Mouse (Mus musculus) left cerebral cortex, adult 2 months (tissue): ENCODE measurements around the gene Nt5dc1. TPM values are rescaled to one million over a fixed set of nuclear protein-coding genes. Genes with fewer than 3 reads are reported as not detected.

Source experiments
- DNase-seq, 2 experiments: peaks; one replicate each; pipeline ENCODE4 v3.0.0; 2021 to 2022; ENCODE audit warnings: low spot score in 2 of 2, mixed read lengths in 1 of 2; ENCODE audit errors: extremely low spot score in 1 of 2
- H3K27ac ChIP-seq: fragments of 200-600 bp; 2 replicates; pipeline ENCODE4 v1.8.1; 2022
- H3K4me3 ChIP-seq: fragments of 200-600 bp; 2 replicates; pipeline ENCODE4 v1.8.1; 2022
- CTCF ChIP-seq: fragments of 200-600 bp; IDR thresholded peaks from 2 replicates; pipeline ENCODE4 v1.8.1; 2022; ENCODE audit warnings: antibody characterized with exemption, mild to moderate bottlenecking, moderate library complexity
- intact Hi-C: fragments of 180-260 bp; cut with DNase I; formaldehyde crosslinking; loops from one replicate; pipeline ENCODE4 v1.15.1; 2025
- total RNA-seq, 2 experiments: library from RNA; stranded (reverse); gene quantifications; 2 replicates each; pipeline ENCODE4 v1.2.3; 2021

The Nt5dc1 gene
- total RNA-seq, 2 experiments from 2014 or later, result 2.7 to 3.1 TPM

DNA sequence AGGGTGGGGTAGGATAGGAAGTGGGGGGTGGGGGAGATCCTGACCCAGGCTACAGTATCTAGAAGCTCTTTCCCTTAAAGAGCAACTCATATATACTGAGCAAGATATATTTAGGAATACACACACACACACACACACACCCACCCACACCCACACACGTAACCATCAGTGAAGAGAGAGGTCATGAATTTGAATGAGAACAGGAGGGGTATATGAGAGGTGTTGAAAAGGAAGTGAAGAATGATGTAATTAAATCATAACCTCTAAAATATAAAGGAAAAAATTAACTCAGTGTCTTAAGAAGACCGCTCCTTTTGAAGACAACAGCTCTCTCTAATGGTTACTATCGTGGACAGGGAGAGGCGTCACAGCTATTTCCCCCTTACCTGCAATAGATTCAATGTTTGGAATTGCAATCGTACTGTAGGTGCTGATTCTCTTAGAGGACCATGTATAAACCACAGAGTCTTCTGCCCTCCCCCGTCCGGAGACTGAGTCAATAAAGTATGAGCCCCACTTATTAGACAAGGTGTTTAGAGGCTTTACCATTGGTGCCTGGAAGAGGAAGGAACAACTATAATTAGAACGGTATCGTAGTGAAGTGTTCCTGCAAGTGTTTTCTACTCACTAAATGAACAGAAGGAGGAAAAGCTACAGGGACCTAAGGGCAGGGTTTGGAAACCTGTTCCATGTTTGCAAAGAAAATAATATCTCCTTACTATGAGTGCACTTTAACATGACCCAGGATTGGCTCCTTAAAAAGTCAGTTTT is 108.3 kb downstream of the Nt5dc1 start:
- no peak for DNase-seq
- intact Hi-C loops, result no loop called here
- no peak for TF ChIP-seq CTCF
- H3K27ac ChIP-seq, result no peak overlapping the region
- H3K4me3 ChIP-seq, result no peak overlapping the region

DNA sequence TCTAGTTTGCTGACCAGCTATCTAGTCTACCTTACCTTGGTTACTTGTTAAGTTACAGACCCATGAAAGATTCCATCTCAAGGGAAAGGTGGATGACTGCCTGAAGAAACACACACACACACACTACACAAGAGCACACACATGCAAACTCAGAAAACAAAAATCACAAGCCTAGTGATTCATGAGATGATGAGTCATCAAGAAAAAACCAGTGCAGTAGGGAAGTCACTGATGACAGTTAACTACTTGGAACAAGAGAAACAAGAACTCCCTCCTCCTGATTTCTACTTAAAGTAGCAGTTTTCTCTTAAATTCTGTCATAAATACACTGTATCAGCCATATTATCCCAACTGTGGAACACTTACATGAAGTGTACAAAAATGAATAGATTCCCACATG is 111.3 kb downstream of the Nt5dc1 start:
- intact Hi-C loops, result no loop called here
- no peak for TF ChIP-seq CTCF
- no peak for DNase-seq

DNA sequence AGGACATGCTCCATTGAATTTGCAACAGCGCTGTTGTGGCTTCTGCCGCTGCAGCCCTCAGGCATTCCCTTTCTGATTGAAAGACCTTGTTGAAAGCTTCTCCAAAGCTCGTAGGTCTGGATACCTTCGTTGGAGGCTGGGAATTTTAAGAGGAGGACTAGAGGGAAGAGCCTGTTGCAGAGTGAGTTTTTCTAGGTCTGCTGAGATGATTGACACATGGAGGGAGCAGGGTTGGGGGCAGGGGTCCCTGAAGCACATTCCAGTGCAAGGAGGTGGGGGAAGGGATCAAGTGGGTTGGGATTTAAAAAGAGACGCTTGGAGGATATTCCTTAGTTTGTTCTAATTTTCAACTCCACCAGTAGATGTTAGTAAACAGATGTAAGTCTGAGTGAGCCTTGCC is 118.0 kb downstream of the Nt5dc1 start:
- H3K27ac ChIP-seq, result 0 out of 2 replicates have a peak overlapping the region, but pooled peaks have one; percentile 7
- TF ChIP-seq CTCF, result no peak
- intact Hi-C loops, result no loop called here
- peak overlapping the region; percentile 82 for H3K4me3 ChIP-seq
- no peak for DNase-seq

More for the DNA sequence above, 111.3 kb downstream of the Nt5dc1 start:
- Histone ChIP-seq H3K27ac (no peak overlapping the region), H3K4me3 (no peak overlapping the region)

DNA sequence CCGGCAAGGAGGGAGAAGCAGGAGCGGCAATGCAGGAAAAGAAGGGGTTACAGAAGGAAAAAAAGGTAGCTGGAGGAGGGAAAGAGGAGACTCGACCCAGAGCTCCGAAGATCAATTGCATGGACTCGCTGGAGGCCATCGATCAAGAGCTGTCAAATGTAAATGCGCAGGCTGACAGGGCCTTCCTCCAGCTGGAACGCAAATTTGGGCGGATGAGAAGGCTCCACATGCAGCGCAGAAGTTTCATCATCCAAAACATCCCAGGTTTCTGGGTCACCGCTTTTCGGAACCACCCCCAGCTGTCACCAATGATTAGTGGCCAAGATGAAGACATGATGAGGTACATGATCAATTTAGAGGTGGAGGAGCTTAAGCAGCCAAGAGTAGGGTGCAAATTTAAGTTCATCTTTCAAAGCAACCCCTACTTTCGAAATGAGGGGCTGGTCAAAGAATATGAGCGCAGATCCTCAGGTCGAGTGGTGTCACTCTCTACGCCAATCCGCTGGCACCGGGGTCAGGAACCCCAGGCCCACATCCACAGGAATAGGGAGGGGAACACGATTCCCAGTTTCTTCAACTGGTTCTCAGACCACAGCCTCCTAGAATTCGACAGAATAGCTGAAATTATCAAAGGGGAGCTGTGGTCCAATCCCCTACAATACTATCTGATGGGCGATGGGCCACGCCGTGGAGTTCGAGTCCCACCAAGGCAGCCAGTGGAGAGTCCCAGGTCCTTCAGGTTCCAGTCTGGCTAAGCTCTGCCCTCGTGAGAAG is 120.2 kb downstream of the Nt5dc1 start:
- Histone ChIP-seq H3K4me3 (peak overlapping the region; percentile 82), H3K27ac (peak overlapping the region; percentile 99)
- TF ChIP-seq CTCF, result no peak
- DNase-seq, result no peak
- intact Hi-C loops, result loop anchor here (1.0 kb wide), 1 partner anchor 16 kb away; the partner anchor contains the start of gene Tspyl1

DNA sequence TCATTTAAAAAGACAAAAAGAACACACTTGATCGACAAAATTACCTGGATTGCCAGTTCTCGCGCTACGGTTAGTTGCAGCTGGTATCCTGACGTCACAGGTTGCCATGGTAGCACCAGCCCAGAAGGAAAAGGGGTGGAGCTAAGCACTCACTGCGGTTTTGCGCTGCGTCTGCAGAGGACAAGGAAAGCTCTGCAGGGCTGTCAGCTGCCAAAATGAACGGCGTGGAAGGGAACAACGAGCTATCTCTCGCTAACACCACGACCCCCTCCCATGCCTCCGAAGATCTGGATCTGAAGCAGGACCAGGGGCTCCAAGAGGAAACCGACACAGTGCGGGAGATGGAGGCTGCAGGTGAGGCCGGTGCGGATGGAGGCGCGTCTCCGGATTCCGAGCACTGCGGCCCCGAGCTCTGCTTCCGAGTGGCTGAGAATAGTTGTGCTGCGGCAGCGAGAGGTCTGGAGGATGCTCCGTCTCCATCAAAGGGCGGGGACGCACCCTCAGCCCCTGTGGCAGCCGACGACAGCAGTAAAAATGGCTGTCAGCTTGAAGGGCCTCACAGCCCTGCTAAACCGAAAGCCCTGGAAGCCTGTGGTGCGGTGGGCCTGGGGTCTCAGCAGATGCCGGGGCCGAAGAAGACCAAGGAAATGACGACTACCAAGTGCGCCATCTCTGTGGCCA is 120.9 kb downstream of the Nt5dc1 start, which contains the start of gene Tspyl4:
TSS of gene Tspyl4 (plus strand) at position 144 of the 681 bp plus-strand sequence.
- peak within 1 kb of the TSS; percentile 99 for H3K27ac ChIP-seq
- H3K4me3 ChIP-seq, result peak within 1 kb of the TSS; percentile 82
- TF ChIP-seq CTCF, result no peak
- DNase-seq, result peak; percentile 92 to 93
- intact Hi-C loops, result loop anchor here (1.0 kb wide), 1 partner anchor 15 kb away; the partner anchor contains the start of gene Tspyl1

DNA sequence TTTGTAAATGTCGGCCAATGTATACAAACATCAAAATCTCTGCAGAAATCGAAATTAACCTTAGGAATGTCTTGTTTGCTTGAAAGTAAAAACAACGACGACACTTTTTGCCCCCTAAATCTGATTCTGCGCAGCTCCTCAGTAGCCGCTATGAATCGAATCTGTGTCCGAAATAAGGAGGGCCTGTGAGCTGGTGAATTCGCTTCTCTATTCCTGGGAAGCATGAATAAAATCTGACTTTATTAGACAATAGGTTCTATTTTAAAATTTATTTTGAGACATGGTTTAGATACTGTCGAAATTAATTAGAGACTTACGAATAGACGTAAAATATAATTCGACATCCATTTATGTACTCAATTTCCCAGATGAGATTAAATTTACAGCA is 121.4 kb downstream of the Nt5dc1 start:
- no peak for DNase-seq
- peak overlapping the region; percentile 82 for H3K4me3 ChIP-seq
- intact Hi-C loops, result loop anchor here (1.0 kb wide), 1 partner anchor 15 kb away; the partner anchor contains the start of gene Tspyl1
- H3K27ac ChIP-seq, result peak overlapping the region; percentile 99
- no peak for TF ChIP-seq CTCF

DNA sequence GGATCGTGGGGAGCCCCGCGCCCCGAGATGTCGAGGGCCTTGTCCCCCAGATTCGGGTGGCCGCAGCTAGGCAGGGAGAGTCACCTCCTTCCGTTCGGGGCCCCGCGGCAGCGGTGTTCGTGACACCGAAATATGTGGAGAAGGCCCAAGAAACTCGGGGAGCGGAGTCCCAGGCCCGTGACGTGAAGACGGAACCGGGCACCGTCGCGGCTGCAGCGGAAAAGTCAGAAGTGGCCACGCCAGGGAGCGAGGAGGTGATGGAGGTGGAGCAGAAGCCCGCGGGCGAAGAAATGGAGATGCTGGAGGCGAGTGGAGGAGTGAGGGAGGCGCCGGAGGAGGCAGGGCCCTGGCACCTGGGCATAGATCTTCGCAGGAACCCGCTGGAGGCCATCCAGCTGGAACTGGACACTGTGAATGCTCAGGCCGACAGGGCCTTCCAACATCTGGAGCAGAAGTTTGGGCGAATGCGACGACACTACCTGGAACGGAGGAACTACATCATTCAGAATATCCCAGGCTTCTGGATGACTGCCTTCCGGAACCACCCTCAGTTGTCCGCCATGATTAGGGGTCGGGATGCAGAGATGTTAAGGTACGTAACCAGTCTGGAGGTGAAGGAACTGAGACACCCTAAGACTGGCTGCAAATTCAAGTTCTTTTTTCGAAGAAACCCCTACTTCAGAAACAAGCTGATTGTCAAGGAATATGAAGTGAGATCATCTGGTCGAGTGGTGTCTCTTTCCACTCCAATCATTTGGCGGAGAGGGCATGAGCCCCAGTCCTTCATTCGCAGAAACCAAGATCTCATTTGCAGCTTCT is 135.7 kb downstream of the Nt5dc1 start:
- Histone ChIP-seq H3K27ac (peak overlapping the region; percentile 98), H3K4me3 (peak overlapping the region; percentile 84)
- DNase-seq, result peak; percentile 56 to 58
- no peak for TF ChIP-seq CTCF
- intact Hi-C loops, result loop anchor here (1.0 to 2.0 kb wide), 2 partner anchors 15 to 186 kb away; partner anchors contain the start of genes Calhm5 and Tspyl4

DNA sequence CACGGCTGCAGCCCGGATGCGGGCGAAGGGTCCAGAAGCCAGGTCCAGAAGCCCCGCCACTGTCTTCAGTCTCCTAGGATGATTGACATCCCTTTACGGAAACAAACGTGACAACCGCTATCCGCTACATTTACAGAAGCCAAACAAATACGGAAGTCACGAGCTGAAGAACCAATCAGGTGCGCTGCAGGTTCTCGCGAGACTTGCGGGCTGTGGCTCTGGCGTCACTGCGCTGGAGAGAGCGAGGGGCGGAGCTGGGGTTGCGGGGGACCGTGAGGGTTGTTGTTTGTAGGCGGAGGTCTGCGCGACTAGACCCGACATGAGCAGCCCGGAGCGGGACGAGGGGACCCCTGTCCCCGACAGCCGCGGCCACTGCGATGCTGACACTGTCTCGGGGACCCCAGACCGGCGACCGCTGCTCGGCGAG is 136.4 kb downstream of the Nt5dc1 start, which contains the start of gene Tspyl1:
TSS of gene Tspyl1 (plus strand) at position 229 of the 427 bp plus-strand sequence.
- intact Hi-C loops, result loop anchor here (1.0 to 2.0 kb wide), 5 partner anchors 15 to 263 kb away; partner anchors contain the start of genes Calhm5, Dse, Rwdd1 and Trappc3l
- TF ChIP-seq CTCF, result no peak
- peak within 1 kb of the TSS; percentile 98 for H3K27ac ChIP-seq
- peak; percentile 97 to 98 for DNase-seq
- peak within 1 kb of the TSS; percentile 84 for H3K4me3 ChIP-seq

DNA sequence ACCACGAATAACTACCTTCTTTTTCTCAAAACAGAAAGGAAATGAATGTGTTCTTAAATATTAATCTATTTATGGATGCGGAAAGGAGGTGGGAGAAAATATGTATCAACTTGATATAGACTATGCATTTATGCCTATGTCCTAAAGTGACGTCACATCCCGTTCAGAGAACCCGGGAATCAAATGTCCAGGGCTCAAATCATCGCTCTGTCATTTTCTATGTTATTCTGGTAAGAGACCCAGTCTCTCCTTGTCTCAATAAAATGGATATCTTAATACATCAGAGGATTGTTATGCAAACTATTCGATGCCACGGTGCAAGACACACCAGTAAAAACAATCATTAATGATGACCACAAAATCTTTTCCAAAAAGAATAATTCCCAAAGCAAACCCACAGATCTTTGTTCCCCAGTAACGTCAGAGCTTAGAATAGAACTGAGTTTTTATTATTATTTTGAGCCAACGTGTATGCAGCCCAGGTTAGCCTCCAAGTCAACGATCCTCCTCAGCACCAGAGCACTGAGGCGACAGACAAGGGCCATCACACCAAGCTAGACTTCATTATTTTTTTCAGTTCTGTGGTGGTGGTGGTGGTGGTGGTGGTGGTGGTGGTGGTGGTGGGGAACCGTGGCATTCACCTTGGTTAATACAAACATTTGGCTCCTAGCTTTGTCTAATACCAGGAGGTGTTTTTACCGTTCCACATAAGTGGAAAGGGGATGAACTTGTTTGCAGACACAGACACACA is 137.0 kb downstream of the Nt5dc1 start:
- peak overlapping the region; percentile 98 for H3K27ac ChIP-seq
- no peak for TF ChIP-seq CTCF
- H3K4me3 ChIP-seq, result peak overlapping the region; percentile 84
- intact Hi-C loops, result loop anchor here (1.0 to 2.0 kb wide), 3 partner anchors 75 to 262 kb away; partner anchors contain the start of genes Dse, Rwdd1 and Trappc3l
- DNase-seq, result peak; percentile 8 to 13
